Mouse (Mus musculus) erythroblast, adult 5-6 weeks (primary cell): ENCODE data around the gene Gm1604a. TPM values are rescaled to one million over a fixed set of nuclear protein-coding genes. Genes with fewer than 3 reads are reported as not detected.
A peak's percentile ranks its signal among the peaks of the same experiment; 100 is the strongest.
"Not testable (repeated sequence)": the region's sequence is repeated elsewhere in the genome, so short reads cannot be mapped to it uniquely, and the experiment has no call there.

Experiments used
- ATAC-seq: replicated peaks from 2 replicates; pipeline ENCODE4 v1.8.0; 2016; ENCODE audit warnings: moderate number of reproducible peaks, mild to moderate bottlenecking, moderate TSS enrichment, inconsistent platforms; ENCODE audit not compliant: poor library complexity, low FRiP score, severe bottlenecking
- total RNA-seq, 2 experiments: library from RNA; stranded (forward) in 1 of 2; stranded (reverse) in 1 of 2; fragments of 150-400 nt in 1 of 2; fragments of 200-764, 138-1000 nt in 1 of 2; gene quantifications; 2 replicates each; pipeline versions ENCODE4 v1.2.3 to v1.2.4; 2015 to 2017; ENCODE audit warnings: low replicate concordance in 2 of 2

Gm1604a gene
- total RNA-seq, 2 experiments from 2014 or later, result 2.4 TPM; not detected in 1

GRCm38 (mm10) chr17:7033192-7034166 lies 8.1 kb downstream of the Gm1604a start:
- ATAC-seq, result not testable (repeated sequence)

- not testable (repeated sequence) for ATAC-seq
Measured at GRCm38 (mm10) chr17:7068997-7069539, 43.7 kb downstream of the Gm1604a start.

GRCm38 (mm10) chr17:7069561-7070240 lies 44.3 kb downstream of the Gm1604a start:
- ATAC-seq, result not testable (repeated sequence)

- ATAC-seq, result not testable (repeated sequence)
Measured at GRCm38 (mm10) chr17:7074494-7074893, 49.1 kb downstream of the Gm1604a start.

GRCm38 (mm10) chr17:7075519-7075918 lies 50.2 kb downstream of the Gm1604a start:
- ATAC-seq, result not testable (repeated sequence)

- not testable (repeated sequence) for ATAC-seq
Measured at GRCm38 (mm10) chr17:7079558-7079957, 54.2 kb downstream of the Gm1604a start.

GRCm38 (mm10) chr17:7084523-7084922 lies 59.2 kb downstream of the Gm1604a start:
- ATAC-seq, result not testable (repeated sequence)

GRCm38 (mm10) chr17:7085469-7086168 lies 60.3 kb downstream of the Gm1604a start:
- not testable (repeated sequence) for ATAC-seq

- ATAC-seq, result not testable (repeated sequence)
Measured at GRCm38 (mm10) chr17:7086836-7087235, 61.5 kb downstream of the Gm1604a start.

- ATAC-seq, result peak; percentile 17; the same call in 1 of the 2 replicates
Measured at GRCm38 (mm10) chr17:7097835-7098519, 72.6 kb downstream of the Gm1604a start.

- not testable (repeated sequence) for ATAC-seq
Measured at GRCm38 (mm10) chr17:7099096-7099495, 73.7 kb downstream of the Gm1604a start.

GRCm38 (mm10) chr17:7102945-7103344 lies 77.6 kb downstream of the Gm1604a start:
- not testable (repeated sequence) for ATAC-seq

- ATAC-seq, result not testable (repeated sequence)
Measured at GRCm38 (mm10) chr17:7111658-7112057, 86.3 kb downstream of the Gm1604a start.

GRCm38 (mm10) chr17:7116265-7116664 lies 90.9 kb downstream of the Gm1604a start:
- ATAC-seq, result not testable (repeated sequence)

GRCm38 (mm10) chr17:7120835-7121234 lies 95.5 kb downstream of the Gm1604a start:
- ATAC-seq, result not testable (repeated sequence)

GRCm38 (mm10) chr17:7122554-7122953 lies 97.2 kb downstream of the Gm1604a start:
- not testable (repeated sequence) for ATAC-seq

GRCm38 (mm10) chr17:7126475-7126874 lies 101.1 kb downstream of the Gm1604a start:
- ATAC-seq, result not testable (repeated sequence)

- not testable (repeated sequence) for ATAC-seq
Measured at GRCm38 (mm10) chr17:7134002-7134401, 108.6 kb downstream of the Gm1604a start.

- not testable (repeated sequence) for ATAC-seq
Measured at GRCm38 (mm10) chr17:7135277-7135676, 109.9 kb downstream of the Gm1604a start.
